Mouse (Mus musculus) liver, embryonic 13.5 days (tissue): ENCODE measurements around the gene Cd93. TPM values are rescaled to one million over a fixed set of nuclear protein-coding genes. Genes with fewer than 3 reads are reported as not detected.

Experiments used
- ATAC-seq: fragments of 200-750 bp; cut with Nextera tagmentation; 2 replicates; pipeline ENCODE4 v1.8.0; 2017; ENCODE audit warnings: low read depth, mild to moderate bottlenecking, moderate number of reproducible peaks, moderate library complexity
- DNase-seq: peaks from one replicate; pipeline ENCODE4 v3.0.0; 2022
- H3K27ac ChIP-seq: fragments of 300-500 bp; sonication (generic); 2 replicates; pipeline ENCODE4 v1.5.1; 2015; ENCODE audit warnings: moderate library complexity, mild to moderate bottlenecking, inconsistent platforms
- H3K27me3 ChIP-seq: fragments of 300-500 bp; sonication (generic); 2 replicates; pipeline ENCODE4 v1.6.1; 2015; ENCODE audit warnings: mild to moderate bottlenecking, inconsistent platforms
- H3K36me3 ChIP-seq: fragments of 300-500 bp; sonication (generic); 2 replicates; pipeline ENCODE4 v1.6.1; 2015; ENCODE audit warnings: mild to moderate bottlenecking, inconsistent platforms
- H3K4me1 ChIP-seq: fragments of 300-500 bp; sonication (generic); replicated peaks from 2 replicates; pipeline ENCODE4 v1.6.1; 2015; ENCODE audit warnings: inconsistent platforms
- H3K4me2 ChIP-seq: fragments of 300-500 bp; sonication (generic); 2 replicates; pipeline ENCODE4 v1.6.1; 2015; ENCODE audit warnings: inconsistent platforms, mild to moderate bottlenecking, moderate library complexity
- H3K4me3 ChIP-seq: fragments of 300-500 bp; sonication (generic); replicated peaks from 2 replicates; pipeline ENCODE4 v1.5.1; 2015; ENCODE audit warnings: mild to moderate bottlenecking, inconsistent platforms
- H3K9ac ChIP-seq: fragments of 300-500 bp; sonication (generic); 2 replicates; pipeline ENCODE4 v1.6.1; 2015; ENCODE audit warnings: mild to moderate bottlenecking, inconsistent platforms
- H3K9me3 ChIP-seq: fragments of 300-500 bp; sonication (generic); replicated peaks from 2 replicates; pipeline ENCODE4 v1.6.1; 2016; ENCODE audit warnings: inconsistent platforms
- WGBS: fragments of 180-500 bp; shearing (Covaris S2); methylation state at CpG from one replicate; pipeline ENCODE4 v1.1.7; 2015; ENCODE audit not compliant: insufficient replicate concordance; 5-methylcytosine and 5-hydroxymethylcytosine counted together
- polyA plus RNA-seq: library from polyadenylated mRNA; unstranded; fragments of >200 nt; fragmentation: Nextera tagmentation; extraction: Ambion mirVana; gene quantifications from 2 replicates; pipeline ENCODE4 v1.2.1, GENCODE M21; 2015

Gene Cd93
- polyA plus RNA-seq, 1 experiment from 2014 or later, result 2.1 TPM

- Histone ChIP-seq H3K27ac (no peak overlapping the region), H3K9ac (no peak overlapping the region), H3K36me3 (no peaks in the 10 kb centered on the region), H3K4me1 (no peaks in the 10 kb centered on the region), H3K4me3 (no peak overlapping the region), H3K4me2 (no peak overlapping the region), H3K9me3 (no peaks in the 10 kb centered on the region), H3K27me3 (no peaks in the 10 kb centered on the region)
- ATAC-seq, result no peak
- whole genome bisulfite sequencing, result 53% methylated on average over 3 of the region's 3 CpGs
- no peak for DNase-seq
Measured at GRCm38 (mm10) chr2:148419151-148419550, 24.2 kb downstream of the Cd93 start.

- no peaks in the 10 kb centered on the region for H3K36me3 ChIP-seq
- no peak overlapping the region for H3K9ac ChIP-seq
- no peak for ATAC-seq
- H3K4me1 ChIP-seq, result peaks cover 23% of the 10 kb centered on the region
- 58% methylated on average over 1 of the region's 1 CpGs for WGBS
- DNase-seq, result no peak
- H3K4me2 ChIP-seq, result no peak overlapping the region
- no peak overlapping the region for H3K4me3 ChIP-seq
- peaks cover 39% of the 10 kb centered on the region for H3K27me3 ChIP-seq
- no peak overlapping the region for H3K27ac ChIP-seq
- H3K9me3 ChIP-seq, result no peaks in the 10 kb centered on the region
Measured at GRCm38 (mm10) chr2:148409821-148410220, 33.5 kb downstream of the Cd93 start.

GRCm38 (mm10) chr2:148409141-148409540 is 34.2 kb downstream of the Cd93 start:
- Histone ChIP-seq H3K4me3 (no peak overlapping the region), H3K36me3 (no peaks in the 10 kb centered on the region), H3K9ac (no peak overlapping the region), H3K9me3 (no peaks in the 10 kb centered on the region), H3K4me1 (peaks cover 23% of the 10 kb centered on the region), H3K27me3 (peaks cover 39% of the 10 kb centered on the region), H3K27ac (no peak overlapping the region), H3K4me2 (0 out of 2 replicates have a peak overlapping the region, but pooled peaks have one; percentile 64)
- peak; percentile 20 for DNase-seq
- peak; percentile 65 for ATAC-seq
- WGBS, result 11% methylated on average over 9 of the region's 9 CpGs

- Histone ChIP-seq H3K9me3 (no peaks in the 10 kb centered on the region), H3K4me2 (peak overlapping the region; percentile 64), H3K4me3 (no peak overlapping the region), H3K27ac (no peak overlapping the region), H3K36me3 (no peaks in the 10 kb centered on the region), H3K27me3 (peaks cover 39% of the 10 kb centered on the region), H3K9ac (no peak overlapping the region), H3K4me1 (peaks cover 23% of the 10 kb centered on the region)
- DNase-seq (no peak), ATAC-seq (no peak)
- WGBS, result 9% methylated on average over 6 of the region's 6 CpGs
Measured at GRCm38 (mm10) chr2:148408761-148409120, 34.6 kb downstream of the Cd93 start.

- Histone ChIP-seq H3K9me3 (no peaks in the 10 kb centered on the region), H3K4me3 (peak within 1 kb of the TSS; percentile 51), H3K9ac (peak within 1 kb of the TSS; percentile 22; the same call in 1 of the 2 replicates), H3K4me1 (peaks cover 23% of the 10 kb centered on the region), H3K4me2 (peak within 1 kb of the TSS; percentile 64), H3K36me3 (no peaks in the 10 kb centered on the region), H3K27ac (no peak within 1 kb of the TSS; the same call in 1 of the 2 replicates), H3K27me3 (peaks cover 39% of the 10 kb centered on the region)
- 2% methylated on average over 35 of the region's 35 CpGs for WGBS
- DNase-seq (peak; percentile 24), ATAC-seq (peak; percentile 75)
Measured at GRCm38 (mm10) chr2:148407870-148408760, 35.2 kb downstream of the Cd93 start, which contains the start of gene Thbd. Gene Thbd (minus strand): TSS chr2:148408188.

- DNase-seq (no peak), ATAC-seq (peak; percentile 18)
- H3K36me3 ChIP-seq, result no peaks in the 10 kb centered on the region
- peak overlapping the region; percentile 51 for H3K4me3 ChIP-seq
- peaks cover 39% of the 10 kb centered on the region for H3K27me3 ChIP-seq
- H3K27ac ChIP-seq, result no peak overlapping the region
- peak overlapping the region; percentile 22; the same call in 1 of the 2 replicates for H3K9ac ChIP-seq
- H3K4me1 ChIP-seq, result peaks cover 23% of the 10 kb centered on the region
- 3% methylated on average over 55 of the region's 55 CpGs for WGBS
- H3K9me3 ChIP-seq, result no peaks in the 10 kb centered on the region
- H3K4me2 ChIP-seq, result peak overlapping the region; percentile 64
Measured at GRCm38 (mm10) chr2:148406971-148407869, 36.1 kb downstream of the Cd93 start.

- no peak for DNase-seq
- Histone ChIP-seq H3K27me3 (peaks cover 39% of the 10 kb centered on the region), H3K4me3 (peak overlapping the region; percentile 51), H3K27ac (no peak overlapping the region), H3K4me1 (peaks cover 23% of the 10 kb centered on the region), H3K36me3 (no peaks in the 10 kb centered on the region), H3K9me3 (no peaks in the 10 kb centered on the region), H3K4me2 (peak overlapping the region; percentile 64), H3K9ac (no peak overlapping the region)
- WGBS, result 15% methylated on average over 34 of the region's 34 CpGs
- ATAC-seq, result no peak
Measured at GRCm38 (mm10) chr2:148406160-148406970, 37.0 kb downstream of the Cd93 start.

- H3K27ac ChIP-seq, result no peak overlapping the region
- H3K9me3 ChIP-seq, result no peaks in the 10 kb centered on the region
- peaks cover 23% of the 10 kb centered on the region for H3K4me1 ChIP-seq
- H3K4me2 ChIP-seq, result no peak overlapping the region
- peaks cover 39% of the 10 kb centered on the region for H3K27me3 ChIP-seq
- no peak for ATAC-seq
- H3K4me3 ChIP-seq, result no peak overlapping the region
- no peak for DNase-seq
- WGBS, result 52% methylated on average over 5 of the region's 5 CpGs
- no peak overlapping the region for H3K9ac ChIP-seq
- H3K36me3 ChIP-seq, result no peaks in the 10 kb centered on the region
Measured at GRCm38 (mm10) chr2:148404906-148405305, 38.5 kb downstream of the Cd93 start.

GRCm38 (mm10) chr2:148402227-148402626 is 41.1 kb downstream of the Cd93 start:
- Histone ChIP-seq H3K9ac (no peak overlapping the region), H3K36me3 (no peaks in the 10 kb centered on the region), H3K4me3 (no peak overlapping the region), H3K4me2 (no peak overlapping the region), H3K9me3 (no peaks in the 10 kb centered on the region), H3K27ac (no peak overlapping the region), H3K27me3 (peaks cover 27% of the 10 kb centered on the region), H3K4me1 (peaks cover 6% of the 10 kb centered on the region)
- DNase-seq, result no peak
- ATAC-seq, result no peak
- 53% methylated on average over 1 of the region's 1 CpGs for WGBS

GRCm38 (mm10) chr2:148398901-148399685 is 44.3 kb downstream of the Cd93 start:
- 72% methylated on average over 5 of the region's 5 CpGs for WGBS
- peaks cover 34% of the 10 kb centered on the region for H3K27me3 ChIP-seq
- H3K9me3 ChIP-seq, result no peaks in the 10 kb centered on the region
- no peak overlapping the region for H3K4me2 ChIP-seq
- no peak overlapping the region for H3K27ac ChIP-seq
- no peaks in the 10 kb centered on the region for H3K36me3 ChIP-seq
- no peak for ATAC-seq
- no peak overlapping the region for H3K9ac ChIP-seq
- H3K4me3 ChIP-seq, result no peak overlapping the region
- H3K4me1 ChIP-seq, result 0 out of 2 replicates have a peak, but pooled peaks cover 3% of the 10 kb centered on the region
- DNase-seq, result no peak
